Mouse (Mus musculus) hindbrain, embryonic 16.5 days (tissue): ENCODE measurements at regions not wholly inside any gene's neighbourhood (a gene's known extent, or its start where the extent isn't known, plus 50 kb on each side); places are given as distances from the start of the nearest gene placed in this dataset.

Source experiments
- ATAC-seq: fragments of 200-750 bp; cut with Nextera tagmentation; 2 replicates; pipeline ENCODE4 v1.8.0; 2017; ENCODE audit warnings: moderate TSS enrichment, moderate library complexity
- H3K27ac ChIP-seq: fragments of 300-500 bp; sonication (generic); 2 replicates; pipeline ENCODE4 v1.5.1; 2014; ENCODE audit warnings: low read depth, mild to moderate bottlenecking, control low read depth, low read length, moderate library complexity
- H3K27me3 ChIP-seq: fragments of 300-500 bp; sonication (generic); replicated peaks from 2 replicates; pipeline ENCODE4 v1.6.1; 2014; ENCODE audit warnings: low read length; ENCODE audit not compliant: control insufficient read depth, insufficient read depth
- H3K36me3 ChIP-seq: fragments of 300-500 bp; sonication (generic); 2 replicates; pipeline ENCODE4 v1.6.1; 2014; ENCODE audit warnings: mild to moderate bottlenecking, low read length, moderate library complexity, mixed read lengths; ENCODE audit not compliant: control insufficient read depth, insufficient read depth
- H3K4me1 ChIP-seq: fragments of 300-500 bp; sonication (generic); 2 replicates; pipeline ENCODE4 v1.6.1; 2014; ENCODE audit warnings: low read depth, low read length; ENCODE audit not compliant: control insufficient read depth, insufficient read depth
- H3K4me2 ChIP-seq: fragments of 300-500 bp; sonication (generic); 2 replicates; pipeline ENCODE4 v1.6.1; 2014; ENCODE audit warnings: mild to moderate bottlenecking, low read length, control low read depth, moderate library complexity
- H3K4me3 ChIP-seq: fragments of 300-500 bp; sonication (generic); 2 replicates; pipeline ENCODE4 v1.5.1; 2014; ENCODE audit warnings: mild to moderate bottlenecking, low read length, control low read depth, moderate library complexity
- H3K9ac ChIP-seq: fragments of 300-500 bp; sonication (generic); 2 replicates; pipeline ENCODE4 v1.6.1; 2014; ENCODE audit warnings: low read depth, mild to moderate bottlenecking, control low read depth, low read length, moderate library complexity
- H3K9me3 ChIP-seq: fragments of 300-500 bp; sonication (generic); 2 replicates; pipeline ENCODE4 v1.6.1; 2014; ENCODE audit warnings: mild to moderate bottlenecking, low read length, moderate library complexity; ENCODE audit not compliant: control insufficient read depth
- WGBS: fragments of 180-500 bp; shearing (Covaris S2); extraction: QIAGEN DNeasy Blood & Tissue Kit; methylation state at CpG from one replicate; pipeline ENCODE4 v1.1.7; 2014; 5-methylcytosine and 5-hydroxymethylcytosine counted together

GRCm38 (mm10) chr15:59864746-59865499 lies 151.5 kb downstream of the 4933412E24Rik start:
- no peak overlapping the region for H3K27ac ChIP-seq
- 54% methylated on average over 18 of the region's 18 CpGs for WGBS
- H3K9ac ChIP-seq, result no peak overlapping the region
- peak overlapping the region; percentile 12; the same call in 1 of the 2 replicates for H3K4me2 ChIP-seq
- H3K4me1 ChIP-seq, result no peaks in the 10 kb centered on the region
- no peak overlapping the region for H3K4me3 ChIP-seq
- no peak for ATAC-seq
- H3K27me3 ChIP-seq, result no peaks in the 10 kb centered on the region
- H3K36me3 ChIP-seq, result no peaks in the 10 kb centered on the region
- 0 out of 2 replicates have a peak, but pooled peaks cover under 1% of the 10 kb centered on the region for H3K9me3 ChIP-seq

GRCm38 (mm10) chr15:59852271-59853000 lies 164.0 kb downstream of the 4933412E24Rik start:
- no peaks in the 10 kb centered on the region for H3K27me3 ChIP-seq
- WGBS, result 71% methylated on average over 12 of the region's 12 CpGs
- no peak overlapping the region for H3K9ac ChIP-seq
- H3K4me3 ChIP-seq, result no peak overlapping the region
- no peaks in the 10 kb centered on the region for H3K36me3 ChIP-seq
- H3K4me1 ChIP-seq, result no peaks in the 10 kb centered on the region
- ATAC-seq, result no peak
- H3K27ac ChIP-seq, result no peak overlapping the region
- no peak overlapping the region for H3K4me2 ChIP-seq
- H3K9me3 ChIP-seq, result no peaks in the 10 kb centered on the region

GRCm38 (mm10) chr15:59845158-59845739 lies 171.2 kb downstream of the 4933412E24Rik start:
- no peaks in the 10 kb centered on the region for H3K27me3 ChIP-seq
- no peaks in the 10 kb centered on the region for H3K36me3 ChIP-seq
- ATAC-seq, result no peak
- no peak overlapping the region for H3K4me2 ChIP-seq
- no peak overlapping the region for H3K4me3 ChIP-seq
- H3K9me3 ChIP-seq, result no peaks in the 10 kb centered on the region
- H3K4me1 ChIP-seq, result no peaks in the 10 kb centered on the region
- 81% methylated on average over 7 of the region's 7 CpGs for WGBS
- H3K9ac ChIP-seq, result no peak overlapping the region
- H3K27ac ChIP-seq, result no peak overlapping the region

- no peak overlapping the region for H3K27ac ChIP-seq
- H3K4me1 ChIP-seq, result no peaks in the 10 kb centered on the region
- WGBS, result 84% methylated on average over 5 of the region's 5 CpGs
- no peak overlapping the region for H3K4me3 ChIP-seq
- no peaks in the 10 kb centered on the region for H3K27me3 ChIP-seq
- no peak for ATAC-seq
- no peaks in the 10 kb centered on the region for H3K36me3 ChIP-seq
- no peak overlapping the region for H3K9ac ChIP-seq
- H3K9me3 ChIP-seq, result no peaks in the 10 kb centered on the region
- H3K4me2 ChIP-seq, result no peak overlapping the region
Observed at GRCm38 (mm10) chr15:59836631-59837030, 179.8 kb downstream of the 4933412E24Rik start.

GRCm38 (mm10) chr15:59833232-59833631 lies 183.2 kb downstream of the 4933412E24Rik start:
- Histone ChIP-seq H3K36me3 (no peaks in the 10 kb centered on the region), H3K27me3 (no peaks in the 10 kb centered on the region), H3K27ac (no peak overlapping the region), H3K4me2 (no peak overlapping the region), H3K4me1 (no peaks in the 10 kb centered on the region; the same call in 1 of the 2 replicates), H3K9ac (no peak overlapping the region), H3K9me3 (no peaks in the 10 kb centered on the region), H3K4me3 (no peak overlapping the region)
- WGBS, result 81% methylated on average over 3 of the region's 3 CpGs
- no peak for ATAC-seq

- Histone ChIP-seq H3K4me3 (no peak overlapping the region), H3K9ac (no peak overlapping the region), H3K4me2 (no peak overlapping the region), H3K27me3 (no peaks in the 10 kb centered on the region), H3K36me3 (no peaks in the 10 kb centered on the region), H3K9me3 (no peaks in the 10 kb centered on the region), H3K27ac (no peak overlapping the region), H3K4me1 (no peaks in the 10 kb centered on the region; the same call in 1 of the 2 replicates)
- no peak for ATAC-seq
- WGBS, result 94% methylated on average over 2 of the region's 2 CpGs
Observed at GRCm38 (mm10) chr15:59831481-59831880, 184.9 kb downstream of the 4933412E24Rik start.

GRCm38 (mm10) chr15:59830553-59831462 lies 185.6 kb downstream of the 4933412E24Rik start:
- WGBS, result 86% methylated on average over 17 of the region's 17 CpGs
- Histone ChIP-seq H3K4me1 (no peaks in the 10 kb centered on the region; the same call in 1 of the 2 replicates), H3K27ac (no peak overlapping the region), H3K4me2 (no peak overlapping the region), H3K36me3 (no peaks in the 10 kb centered on the region), H3K4me3 (no peak overlapping the region), H3K27me3 (no peaks in the 10 kb centered on the region), H3K9me3 (no peaks in the 10 kb centered on the region), H3K9ac (no peak overlapping the region)
- no peak for ATAC-seq

GRCm38 (mm10) chr15:59828421-59828820 lies 188.0 kb downstream of the 4933412E24Rik start:
- ATAC-seq, result peak; percentile 65
- Histone ChIP-seq H3K36me3 (no peaks in the 10 kb centered on the region), H3K9me3 (no peaks in the 10 kb centered on the region), H3K9ac (no peak overlapping the region), H3K4me2 (peak overlapping the region; percentile 20; the same call in 1 of the 2 replicates), H3K27me3 (no peaks in the 10 kb centered on the region), H3K4me1 (no peaks in the 10 kb centered on the region; the same call in 1 of the 2 replicates), H3K27ac (no peak overlapping the region), H3K4me3 (no peak overlapping the region)
- 15% methylated on average over 5 of the region's 5 CpGs for WGBS
